Mouse (Mus musculus) midbrain, embryonic 14.5 days (tissue): Measurements from ENCODE around the gene Ulk4. TPM values are rescaled to one million over a fixed set of nuclear protein-coding genes. Genes with fewer than 3 reads are reported as not detected.

Experiments used
- ATAC-seq: fragments of 200-750 bp; cut with Nextera tagmentation; 2 replicates; pipeline ENCODE4 v1.8.0; 2017; ENCODE audit warnings: moderate number of reproducible peaks, moderate library complexity; ENCODE audit not compliant: low FRiP score, low TSS enrichment
- DNase-seq: peaks from one replicate; pipeline ENCODE4 v3.0.0-alpha.2; 2015
- H3K27ac ChIP-seq: fragments of 300-500 bp; sonication (generic); replicated peaks from 2 replicates; pipeline ENCODE4 v1.5.1; 2014; ENCODE audit warnings: mild to moderate bottlenecking, low read depth, low read length, moderate library complexity
- H3K27me3 ChIP-seq: fragments of 300-500 bp; sonication (generic); 2 replicates; pipeline ENCODE4 v1.6.1; 2014; ENCODE audit warnings: low read length, control low read depth, mixed read lengths; ENCODE audit not compliant: control insufficient read depth, insufficient read depth
- H3K36me3 ChIP-seq: fragments of 300-500 bp; sonication (generic); 2 replicates; pipeline ENCODE4 v1.6.1; 2014; ENCODE audit warnings: low read length, control low read depth; ENCODE audit not compliant: control insufficient read depth, insufficient read depth
- H3K4me1 ChIP-seq: fragments of 300-500 bp; sonication (generic); 2 replicates; pipeline ENCODE4 v1.6.1; 2014; ENCODE audit warnings: mild to moderate bottlenecking, antibody characterized with exemption, low read length, control low read depth; ENCODE audit not compliant: control insufficient read depth, insufficient read depth
- H3K4me2 ChIP-seq: fragments of 300-500 bp; sonication (generic); 2 replicates; pipeline ENCODE4 v1.6.1; 2014; ENCODE audit warnings: mild to moderate bottlenecking, low read length, moderate library complexity
- H3K4me3 ChIP-seq: fragments of 300-500 bp; sonication (generic); replicated peaks from 2 replicates; pipeline ENCODE4 v1.5.1; 2014; ENCODE audit warnings: low read depth, low read length
- H3K9ac ChIP-seq: fragments of 300-500 bp; sonication (generic); replicated peaks from 2 replicates; pipeline ENCODE4 v1.6.1; 2014; ENCODE audit warnings: mild to moderate bottlenecking, low read length, moderate library complexity
- H3K9me3 ChIP-seq: fragments of 300-500 bp; sonication (generic); 2 replicates; pipeline ENCODE4 v1.6.1; 2016; ENCODE audit warnings: low read length, control low read depth, mixed read lengths; ENCODE audit not compliant: control insufficient read depth
- whole genome bisulfite sequencing: fragments of 180-500 bp; shearing (Covaris S2); extraction: QIAGEN DNeasy Blood & Tissue Kit; methylation state at CpG from one replicate; pipeline ENCODE4 v1.1.7; 2014; 5-methylcytosine and 5-hydroxymethylcytosine counted together
- polyA plus RNA-seq: library from polyadenylated mRNA; unstranded; fragments of >200 nt; fragmentation: Nextera tagmentation; extraction: Ambion mirVana; gene quantifications from 2 replicates; pipeline ENCODE4 v1.2.1, GENCODE M21; 2014

Ulk4 gene
- polyA plus RNA-seq, 1 experiment from 2014 or later, result 75.7 TPM

- Histone ChIP-seq H3K9me3 (no peaks in the 10 kb centered on the region), H3K27me3 (no peaks in the 10 kb centered on the region), H3K27ac (no peak overlapping the region), H3K4me1 (peaks cover 23% of the 10 kb centered on the region), H3K4me2 (no peak overlapping the region), H3K9ac (no peak overlapping the region), H3K36me3 (no peaks in the 10 kb centered on the region), H3K4me3 (no peak overlapping the region)
- no peak for DNase-seq
- 96% methylated on average over 3 of the region's 3 CpGs for WGBS
- no peak for ATAC-seq
Measured at GRCm38 (mm10) chr9:121080834-121081233, 196.2 kb downstream of the Ulk4 start.

GRCm38 (mm10) chr9:121080413-121080812, 196.6 kb downstream of the Ulk4 start:
- Histone ChIP-seq H3K27me3 (no peaks in the 10 kb centered on the region), H3K36me3 (no peaks in the 10 kb centered on the region), H3K4me1 (peaks cover 23% of the 10 kb centered on the region), H3K9me3 (no peaks in the 10 kb centered on the region), H3K4me3 (no peak overlapping the region), H3K4me2 (no peak overlapping the region), H3K9ac (no peak overlapping the region), H3K27ac (no peak overlapping the region)
- 89% methylated on average over 10 of the region's 10 CpGs for WGBS
- DNase-seq (no peak), ATAC-seq (no peak)

GRCm38 (mm10) chr9:121079388-121080088, 197.5 kb downstream of the Ulk4 start:
- DNase-seq (peak; percentile 57), ATAC-seq (no peak)
- Histone ChIP-seq H3K27ac (0 out of 2 replicates have a peak overlapping the region, but pooled peaks have one; percentile 5), H3K9me3 (no peaks in the 10 kb centered on the region), H3K4me2 (no peak overlapping the region), H3K27me3 (no peaks in the 10 kb centered on the region), H3K36me3 (no peaks in the 10 kb centered on the region), H3K4me1 (peaks cover 22% of the 10 kb centered on the region), H3K4me3 (no peak overlapping the region), H3K9ac (no peak overlapping the region)
- 43% methylated on average over 9 of the region's 9 CpGs for WGBS

GRCm38 (mm10) chr9:121076291-121076690, 200.7 kb downstream of the Ulk4 start:
- Histone ChIP-seq H3K36me3 (no peaks in the 10 kb centered on the region), H3K9me3 (no peaks in the 10 kb centered on the region), H3K27me3 (no peaks in the 10 kb centered on the region), H3K27ac (no peak overlapping the region), H3K9ac (no peak overlapping the region), H3K4me1 (peaks cover 11% of the 10 kb centered on the region; the same call in 1 of the 2 replicates), H3K4me2 (no peak overlapping the region), H3K4me3 (no peak overlapping the region)
- ATAC-seq, result no peak
- peak; percentile 54 for DNase-seq
- 32% methylated on average over 12 of the region's 12 CpGs for WGBS

- Histone ChIP-seq H3K27me3 (no peaks in the 10 kb centered on the region), H3K4me2 (no peak overlapping the region), H3K4me3 (no peak overlapping the region), H3K9ac (no peak overlapping the region), H3K9me3 (no peaks in the 10 kb centered on the region), H3K36me3 (no peaks in the 10 kb centered on the region), H3K27ac (no peak overlapping the region), H3K4me1 (peaks cover 11% of the 10 kb centered on the region; the same call in 1 of the 2 replicates)
- DNase-seq (no peak), ATAC-seq (no peak)
- WGBS, result 91% methylated on average over 4 of the region's 4 CpGs
Measured at GRCm38 (mm10) chr9:121075246-121075645, 201.8 kb downstream of the Ulk4 start.

GRCm38 (mm10) chr9:121074726-121075125, 202.3 kb downstream of the Ulk4 start:
- ATAC-seq, result no peak
- Histone ChIP-seq H3K36me3 (no peaks in the 10 kb centered on the region), H3K9ac (no peak overlapping the region), H3K27me3 (no peaks in the 10 kb centered on the region), H3K27ac (no peak overlapping the region), H3K4me1 (peaks cover 9% of the 10 kb centered on the region; the same call in 1 of the 2 replicates), H3K9me3 (no peaks in the 10 kb centered on the region), H3K4me3 (no peak overlapping the region), H3K4me2 (no peak overlapping the region)
- no peak for DNase-seq
- WGBS, result 86% methylated on average over 3 of the region's 3 CpGs

- Histone ChIP-seq H3K9me3 (no peaks in the 10 kb centered on the region), H3K4me3 (no peak overlapping the region), H3K4me1 (no peaks in the 10 kb centered on the region), H3K36me3 (no peaks in the 10 kb centered on the region), H3K27ac (no peak overlapping the region), H3K27me3 (no peaks in the 10 kb centered on the region), H3K4me2 (no peak overlapping the region), H3K9ac (no peak overlapping the region)
- no peak for ATAC-seq
- DNase-seq, result no peak
- WGBS, result 28% methylated on average over 8 of the region's 8 CpGs
Measured at GRCm38 (mm10) chr9:121072127-121072757, 204.8 kb downstream of the Ulk4 start.

- Histone ChIP-seq H3K9ac (no peak overlapping the region), H3K27me3 (no peaks in the 10 kb centered on the region), H3K4me1 (no peaks in the 10 kb centered on the region), H3K27ac (no peak overlapping the region), H3K4me3 (no peak overlapping the region), H3K4me2 (no peak overlapping the region), H3K9me3 (no peaks in the 10 kb centered on the region), H3K36me3 (no peaks in the 10 kb centered on the region)
- DNase-seq (no peak), ATAC-seq (no peak)
- WGBS, result 70% methylated on average over 10 of the region's 10 CpGs
Measured at GRCm38 (mm10) chr9:121071461-121072126, 205.4 kb downstream of the Ulk4 start.
